Mouse (Mus musculus): Measurements from ENCODE around the gene Actl10. TPM values are rescaled to one million over a fixed set of nuclear protein-coding genes. Genes with fewer than 3 reads are reported as not detected.

The Actl10 gene
- polyA plus RNA-seq, 1 experiment from 2014 or later: 0.33 TPM

DNA sequence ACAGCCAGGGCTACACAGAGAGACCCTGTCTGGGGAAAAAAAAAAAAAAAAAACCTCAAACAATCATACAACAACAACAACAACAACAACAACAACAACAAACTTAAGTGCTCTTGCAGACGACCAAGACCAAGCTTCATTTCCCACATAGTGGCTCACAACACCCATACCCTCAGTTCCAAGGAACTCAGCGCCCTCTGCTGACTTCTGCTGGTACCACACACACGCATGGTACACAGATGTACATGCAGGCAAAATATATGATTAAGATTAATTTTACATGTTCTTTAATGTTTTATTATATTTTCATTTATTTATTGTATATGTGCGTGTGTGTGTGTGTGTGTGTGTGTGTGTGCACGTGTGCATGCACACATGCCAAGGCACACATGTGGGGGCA, 34.8 kb downstream of the Actl10 start:
- Histone ChIP-seq H3K4me3 (no peak overlapping the region), H3K9me3 (no peaks in the 10 kb centered on the region), H3K4me1 (replicated peaks) (peaks cover 23% of the 10 kb centered on the region), H3K9ac (no peak overlapping the region), H3K27me3 (no peaks in the 10 kb centered on the region), H3K36me3 (peaks cover 7% of the 10 kb centered on the region), H3K27ac (replicated peaks) (no peak overlapping the region), H3K4me2 (no peak overlapping the region)
- no peak for ATAC-seq (ENCODE audit: low read depth)
- WGBS: 69% methylated on average over 5 of the region's 5 CpGs

DNA sequence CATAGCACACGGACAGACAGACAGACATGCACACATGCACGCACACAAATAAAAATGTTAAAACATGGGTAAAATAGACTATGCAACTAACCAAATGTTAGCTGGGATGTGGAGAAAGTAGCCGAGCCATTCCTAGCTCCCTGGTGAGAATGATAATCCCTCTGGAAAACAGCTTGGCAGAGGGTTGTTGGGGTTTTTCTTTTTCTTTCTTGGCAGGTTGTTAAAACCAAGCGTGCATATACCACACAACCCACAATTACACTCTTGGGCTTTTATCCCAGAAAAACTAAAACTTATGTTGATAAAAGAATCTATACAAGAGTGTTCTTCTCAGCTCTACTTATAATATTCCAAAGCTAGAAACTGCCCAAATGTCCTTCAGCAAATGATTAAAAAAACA, 37.5 kb downstream of the Actl10 start:
- Histone ChIP-seq H3K4me3 (no peak overlapping the region), H3K27ac (replicated peaks) (no peak overlapping the region), H3K4me1 (replicated peaks) (peaks cover 18% of the 10 kb centered on the region), H3K27me3 (no peaks in the 10 kb centered on the region), H3K9ac (no peak overlapping the region), H3K4me2 (no peak overlapping the region), H3K9me3 (no peaks in the 10 kb centered on the region), H3K36me3 (peaks cover 13% of the 10 kb centered on the region)
- 85% methylated on average over 4 of the region's 4 CpGs for WGBS
- no peak for ATAC-seq (ENCODE audit: low read depth)

- no peaks in the 10 kb centered on the region for H3K27me3 ChIP-seq
- no peak overlapping the region for H3K4me3 ChIP-seq
- H3K4me1 ChIP-seq (replicated peaks): no peaks in the 10 kb centered on the region
- no peak for ATAC-seq (ENCODE audit: low read depth)
- H3K36me3 ChIP-seq: peaks cover 21% of the 10 kb centered on the region
- no peaks in the 10 kb centered on the region for H3K9me3 ChIP-seq
- H3K27ac ChIP-seq (replicated peaks): no peak overlapping the region
- 89% methylated on average over 3 of the region's 3 CpGs for WGBS
- no peak overlapping the region for H3K4me2 ChIP-seq
- no peak overlapping the region for H3K9ac ChIP-seq
Observed at GRCm38 (mm10) chr2:154591239-154591638, 39.7 kb downstream of the Actl10 start.

- Histone ChIP-seq H3K27me3 (no peaks in the 10 kb centered on the region), H3K27ac (replicated peaks) (no peak overlapping the region), H3K36me3 (peaks cover 14% of the 10 kb centered on the region), H3K4me3 (no peak overlapping the region), H3K9ac (no peak overlapping the region), H3K4me2 (no peak overlapping the region), H3K4me1 (replicated peaks) (no peaks in the 10 kb centered on the region), H3K9me3 (no peaks in the 10 kb centered on the region)
- ATAC-seq (ENCODE audit: low read depth): no peak
- WGBS: 89% methylated on average over 3 of the region's 3 CpGs
Observed at GRCm38 (mm10) chr2:154593025-154593424, 41.4 kb downstream of the Actl10 start.

DNA sequence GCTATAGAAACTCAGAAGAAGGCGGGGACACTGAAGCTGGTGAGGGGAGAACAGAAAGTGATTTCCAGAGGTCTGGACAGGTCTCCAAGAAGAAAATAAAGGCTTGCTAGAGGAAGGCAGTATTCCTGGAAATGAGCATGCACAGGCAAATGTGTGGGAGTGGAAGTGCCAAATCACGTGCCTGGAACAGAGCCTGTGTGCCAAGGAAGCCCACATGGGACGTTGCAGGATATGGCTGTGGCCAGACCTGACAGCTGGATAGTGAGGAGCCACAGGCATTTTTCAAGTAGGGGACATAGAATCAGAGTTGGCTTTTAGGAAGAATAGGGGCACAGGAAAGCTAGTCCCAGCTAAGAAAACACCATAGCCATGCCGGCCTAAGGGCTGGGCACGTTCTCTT, 44.2 kb downstream of the Actl10 start:
- Histone ChIP-seq H3K9me3 (no peaks in the 10 kb centered on the region), H3K4me2 (no peak overlapping the region), H3K27me3 (no peaks in the 10 kb centered on the region), H3K9ac (no peak overlapping the region), H3K4me3 (no peak overlapping the region), H3K27ac (replicated peaks) (no peak overlapping the region), H3K4me1 (replicated peaks) (no peaks in the 10 kb centered on the region), H3K36me3 (peaks cover 14% of the 10 kb centered on the region)
- 82% methylated on average over 5 of the region's 5 CpGs for WGBS
- no peak for ATAC-seq (ENCODE audit: low read depth)

DNA sequence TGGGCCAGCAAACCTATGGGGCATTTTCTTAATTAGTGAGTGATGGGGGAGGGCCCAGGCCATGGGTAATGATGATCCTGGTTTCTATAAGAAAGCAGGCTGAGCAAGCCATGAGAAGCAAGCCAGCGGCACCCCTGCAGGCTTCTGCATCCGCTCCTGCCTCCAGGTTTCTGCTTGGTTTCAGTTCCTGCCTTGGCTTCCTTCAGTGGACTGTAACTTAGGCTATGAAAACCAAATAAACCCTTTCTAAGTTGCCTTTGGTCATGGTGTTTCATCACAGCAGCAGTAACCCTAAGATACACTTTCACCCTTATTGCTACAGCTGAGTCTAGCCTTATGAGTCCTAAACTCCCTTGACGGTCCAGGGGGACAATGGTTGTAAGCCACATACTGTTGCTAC, 45.8 kb downstream of the Actl10 start:
- no peak overlapping the region for H3K27ac ChIP-seq (replicated peaks)
- H3K4me3 ChIP-seq: no peak overlapping the region
- WGBS: 88% methylated on average over 3 of the region's 3 CpGs
- no peak for ATAC-seq (ENCODE audit: low read depth)
- no peaks in the 10 kb centered on the region for H3K27me3 ChIP-seq
- H3K9ac ChIP-seq: no peak overlapping the region
- no peaks in the 10 kb centered on the region for H3K9me3 ChIP-seq
- peaks cover 14% of the 10 kb centered on the region for H3K36me3 ChIP-seq
- no peak overlapping the region for H3K4me2 ChIP-seq
- H3K4me1 ChIP-seq (replicated peaks): peaks cover under 1% of the 10 kb centered on the region; the same call in 1 of the 2 replicates

DNA sequence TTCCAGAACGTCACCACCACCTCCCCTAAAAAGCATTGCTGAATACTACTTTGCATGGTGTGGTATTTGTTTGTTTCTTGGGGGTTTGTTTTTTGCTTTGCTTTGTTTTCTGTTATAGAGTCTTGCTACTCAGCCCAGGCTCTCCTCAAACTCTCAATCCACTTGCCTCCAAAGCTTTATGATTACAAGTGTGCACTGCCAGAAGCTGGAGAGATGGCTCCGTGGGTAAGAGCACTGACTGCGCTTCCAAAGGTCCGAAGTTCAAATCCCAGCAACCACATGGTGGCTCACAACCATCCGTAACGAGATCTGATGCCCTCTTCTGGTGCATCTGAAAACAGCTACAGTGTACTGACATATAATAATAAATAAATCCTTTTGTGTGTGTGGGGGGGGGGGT, 49.0 kb downstream of the Actl10 start:
- Histone ChIP-seq H3K4me2 (no peak overlapping the region), H3K27me3 (0 out of 2 replicates have a peak, but pooled peaks cover 2% of the 10 kb centered on the region), H3K9ac (no peak overlapping the region), H3K9me3 (no peaks in the 10 kb centered on the region), H3K27ac (replicated peaks) (no peak overlapping the region), H3K36me3 (no peaks in the 10 kb centered on the region; the same call in 1 of the 2 replicates), H3K4me1 (replicated peaks) (peaks cover 17% of the 10 kb centered on the region), H3K4me3 (no peak overlapping the region)
- 79% methylated on average over 6 of the region's 6 CpGs for WGBS
- ATAC-seq (ENCODE audit: low read depth): no peak

GRCm38 (mm10) chr2:154601324-154601723, 49.7 kb downstream of the Actl10 start:
- no peaks in the 10 kb centered on the region for H3K9me3 ChIP-seq
- 78% methylated on average over 3 of the region's 3 CpGs for WGBS
- H3K9ac ChIP-seq: no peak overlapping the region
- H3K4me3 ChIP-seq: no peak overlapping the region
- 0 out of 2 replicates have a peak, but pooled peaks cover 6% of the 10 kb centered on the region for H3K27me3 ChIP-seq
- H3K27ac ChIP-seq (replicated peaks): no peak overlapping the region
- H3K36me3 ChIP-seq: no peaks in the 10 kb centered on the region
- no peak for ATAC-seq (ENCODE audit: low read depth)
- H3K4me2 ChIP-seq: no peak overlapping the region
- peaks cover 17% of the 10 kb centered on the region for H3K4me1 ChIP-seq (replicated peaks)

Other genes with a start within 250 kb of the Actl10 start
- not detected in 2 replicates for gene Bpifb9b, start 244.5 kb upstream of the Actl10 start, polyA plus RNA-seq (2015; fragmentation: Nextera tagmentation; extraction: Ambion mirVana)
- 15.2 and 15.7 TPM in 2 replicates for gene Cdk5rap1, start 178.8 kb upstream of the Actl10 start, polyA plus RNA-seq (2015; fragmentation: Nextera tagmentation; extraction: Ambion mirVana)
- 6.6 and 7.7 TPM in 2 replicates for gene Snta1, start 143.7 kb upstream of the Actl10 start, polyA plus RNA-seq (2015; fragmentation: Nextera tagmentation; extraction: Ambion mirVana)
- gene Cbfa2t2, start 115.3 kb upstream of the Actl10 start, polyA plus RNA-seq (2015; fragmentation: Nextera tagmentation; extraction: Ambion mirVana): 49.4 and 50.8 TPM in 2 replicates
- gene 1700003F12Rik, start 4.7 kb upstream of the Actl10 start, polyA plus RNA-seq (2015; fragmentation: Nextera tagmentation; extraction: Ambion mirVana): 0.76 and 2.1 TPM in 2 replicates
- 11.5 and 17.4 TPM in 2 replicates for gene Necab3, start 7.1 kb downstream of the Actl10 start, polyA plus RNA-seq (2015; fragmentation: Nextera tagmentation; extraction: Ambion mirVana)
- 6.0 and 6.3 TPM in 2 replicates for gene E2f1, start 18.1 kb downstream of the Actl10 start, polyA plus RNA-seq (2015; fragmentation: Nextera tagmentation; extraction: Ambion mirVana)
- gene Pxmp4, start 51.9 kb downstream of the Actl10 start, polyA plus RNA-seq (2015; fragmentation: Nextera tagmentation; extraction: Ambion mirVana): 13.6 and 16.1 TPM in 2 replicates
- gene Zfp341, start 61.5 kb downstream of the Actl10 start, polyA plus RNA-seq (2015; fragmentation: Nextera tagmentation; extraction: Ambion mirVana): 1.0 and 2.0 TPM in 2 replicates
- 1.0 TPM in 1 of 2 replicates, not detected in the other for gene 4930519P11Rik, start 61.7 kb downstream of the Actl10 start, polyA plus RNA-seq (2015; fragmentation: Nextera tagmentation; extraction: Ambion mirVana)
- 29.1 and 29.6 TPM in 2 replicates for gene Chmp4b, start 99.9 kb downstream of the Actl10 start, polyA plus RNA-seq (2015; fragmentation: Nextera tagmentation; extraction: Ambion mirVana)
- gene Gm14214, start 218.3 kb downstream of the Actl10 start, polyA plus RNA-seq (2015; fragmentation: Nextera tagmentation; extraction: Ambion mirVana): not detected in 2 replicates
- gene Raly, start 239.3 kb downstream of the Actl10 start, polyA plus RNA-seq (2015; fragmentation: Nextera tagmentation; extraction: Ambion mirVana): 27.0 and 28.3 TPM in 2 replicates
- gene a, start 239.6 kb downstream of the Actl10 start, polyA plus RNA-seq (2015; fragmentation: Nextera tagmentation; extraction: Ambion mirVana): 1.6 TPM in 1 of 2 replicates, not detected in the other